Mouse (Mus musculus) myocyte (in vitro differentiated cells): ENCODE measurements at regions not wholly inside any gene's neighbourhood (a gene's known extent, or its start where the extent isn't known, plus 50 kb on each side); places are given as distances from the start of the nearest gene placed in this dataset.

Source experiments
- H3K27me3 ChIP-seq: one replicate; pipeline ENCODE4 v1.6.1; 2011; ENCODE audit not compliant: control insufficient read depth, insufficient read depth, insufficient read length
- H3K36me3 ChIP-seq: one replicate; pipeline ENCODE4 v1.6.1; 2011; ENCODE audit not compliant: control insufficient read depth, insufficient read depth
- H3K4me2 ChIP-seq: one replicate; pipeline ENCODE4 v1.6.1; 2011; ENCODE audit warnings: low read depth, control low read depth
- H3K4me3 ChIP-seq: one replicate; pipeline ENCODE4 v1.5.1; 2011; ENCODE audit warnings: mild to moderate bottlenecking, control low read depth, moderate library complexity
- H3K79me2 ChIP-seq: one replicate; pipeline ENCODE4 v1.6.1; 2011; ENCODE audit not compliant: control insufficient read depth, insufficient read depth
- H3ac ChIP-seq: one replicate; pipeline ENCODE4 v1.6.1; 2011; ENCODE audit not compliant: control insufficient read depth, insufficient read length
- CEBPB ChIP-seq: IDR thresholded peaks from 2 replicates; pipeline ENCODE4 v1.6.1; 2011; ENCODE audit warnings: mild to moderate bottlenecking, moderate library complexity; ENCODE audit not compliant: poor library complexity, insufficient read depth, severe bottlenecking
- E2F4 ChIP-seq: IDR thresholded peaks from one replicate; pipeline ENCODE4 v1.6.1; 2011; ENCODE audit warnings: mild to moderate bottlenecking, control low read depth, moderate library complexity; ENCODE audit not compliant: insufficient read depth
- MAX ChIP-seq: IDR thresholded peaks from one replicate; pipeline ENCODE4 v1.6.1; 2011; ENCODE audit warnings: low read depth, mild to moderate bottlenecking, control low read depth
- MYOD1 ChIP-seq, 3 experiments: IDR thresholded peaks; one replicate each; pipeline ENCODE4 v1.6.1; 2011; ENCODE audit warnings: control low read depth in 2 of 3, low read depth in 2 of 3, mild to moderate bottlenecking in 2 of 3, moderate library complexity in 1 of 3; ENCODE audit not compliant: insufficient read length in 2 of 3, control insufficient read depth in 1 of 3
- MYOG ChIP-seq, 3 experiments: IDR thresholded peaks; one replicate each; pipeline ENCODE4 v1.6.1; 2011; ENCODE audit warnings: control low read depth in 2 of 3, low read depth in 2 of 3, mild to moderate bottlenecking in 2 of 3; ENCODE audit not compliant: insufficient read length in 2 of 3, control insufficient read depth in 1 of 3, insufficient read depth in 1 of 3
- POLR2A ChIP-seq: IDR thresholded peaks from one replicate; pipeline ENCODE4 v1.6.1; 2011; ENCODE audit warnings: low read depth, mild to moderate bottlenecking, control low read depth, moderate library complexity; ENCODE audit not compliant: insufficient read length
- POLR2AphosphoS2 ChIP-seq: IDR thresholded peaks from one replicate; pipeline ENCODE4 v1.6.1; 2011; ENCODE audit warnings: low read depth, control low read depth; ENCODE audit not compliant: insufficient read length
- REST ChIP-seq: IDR thresholded peaks from one replicate; pipeline ENCODE4 v1.6.1; 2011; ENCODE audit warnings: mild to moderate bottlenecking, control low read depth, moderate library complexity; ENCODE audit not compliant: insufficient read depth, insufficient read length
- SRF ChIP-seq: IDR thresholded peaks from one replicate; pipeline ENCODE4 v1.6.1; 2011; ENCODE audit warnings: low read depth; ENCODE audit not compliant: control insufficient read depth, insufficient read length
- TCF12 ChIP-seq: IDR thresholded peaks from one replicate; pipeline ENCODE4 v1.6.1; 2011; ENCODE audit warnings: mild to moderate bottlenecking, control low read depth; ENCODE audit not compliant: poor library complexity, insufficient read depth, severe bottlenecking
- TCF3 ChIP-seq: IDR thresholded peaks from one replicate; pipeline ENCODE4 v1.6.1; 2011; ENCODE audit warnings: low read depth, control low read depth; ENCODE audit not compliant: insufficient read length
- USF1 ChIP-seq: IDR thresholded peaks from one replicate; pipeline ENCODE4 v1.6.1; 2011; ENCODE audit warnings: low read depth, mild to moderate bottlenecking, control low read depth, moderate library complexity

DNA sequence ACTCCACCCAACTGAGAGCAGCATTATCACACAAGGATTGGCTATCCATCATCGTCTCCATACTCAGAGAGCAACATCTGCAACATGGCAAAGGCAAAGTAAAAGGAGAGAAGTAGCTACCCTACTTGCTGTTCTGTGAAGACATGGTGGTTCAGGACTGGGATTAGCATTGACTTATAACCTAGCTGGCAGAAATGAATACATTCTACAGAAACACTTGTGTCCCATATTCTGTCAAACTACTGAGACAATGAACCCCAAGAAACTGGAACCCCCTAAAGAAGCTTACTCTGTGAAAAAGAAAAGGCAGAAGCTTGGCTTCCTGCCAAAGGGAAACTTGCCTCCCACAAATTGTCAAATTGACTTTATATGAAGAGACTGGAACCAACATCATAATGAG lies 446.1 kb upstream of the Castor2 start:
- Histone ChIP-seq H3ac (no peak overlapping the region), H3K79me2 (no peaks in the 10 kb centered on the region), H3K36me3 (no peaks in the 10 kb centered on the region), H3K4me3 (no peak overlapping the region), H3K4me2 (no peak overlapping the region), H3K27me3 (no peaks in the 10 kb centered on the region)
- no peak for TF ChIP-seq MAX
- no peak for TF ChIP-seq SRF
- TF ChIP-seq USF1 = no peak
- no peak for TF ChIP-seq TCF3
- no peak for TF ChIP-seq MYOG (IDR thresholded peaks at IDR 0.05; ENCODE audit: control insufficient read depth in 1 of 3, insufficient read depth in 1 of 3, insufficient read length in 2 of 3, low read depth in 2 of 3)
- TF ChIP-seq REST = no peak
- TF ChIP-seq E2F4 = no peak
- TF ChIP-seq CEBPB = no peak
- TF ChIP-seq POLR2A = no peak
- TF ChIP-seq MYOD1 (IDR thresholded peaks at IDR 0.05; ENCODE audit: control insufficient read depth in 1 of 3, insufficient read length in 2 of 3, low read depth in 2 of 3) = no peak
- TF ChIP-seq POLR2AphosphoS2 = no peak
- no peak for TF ChIP-seq TCF12

DNA sequence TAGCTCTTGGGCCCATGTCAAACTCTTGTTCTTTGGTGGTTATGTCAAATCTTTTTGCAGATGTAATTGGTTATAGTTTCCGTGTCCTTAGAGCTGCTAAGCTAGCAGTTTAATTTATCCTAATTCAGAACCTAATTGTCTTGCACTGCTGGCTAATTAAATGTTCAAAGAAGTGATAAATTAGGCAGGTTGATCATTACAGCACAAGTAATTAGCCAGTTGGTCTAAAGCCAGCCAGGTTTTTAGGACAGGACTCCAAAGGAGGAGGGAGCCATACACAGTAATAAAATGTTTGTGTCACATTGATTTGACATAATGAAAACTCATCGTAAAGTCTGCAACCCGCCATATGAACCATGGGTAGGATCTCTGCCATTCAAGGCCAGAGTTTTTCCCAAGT lies 449.3 kb upstream of the Castor2 start:
- H3ac ChIP-seq = no peak overlapping the region
- no peak overlapping the region for H3K4me2 ChIP-seq
- TF ChIP-seq POLR2AphosphoS2 = no peak
- no peak for TF ChIP-seq USF1
- no peak for TF ChIP-seq CEBPB
- no peak for TF ChIP-seq TCF12
- TF ChIP-seq MYOG (IDR thresholded peaks at IDR 0.05; ENCODE audit: control insufficient read depth in 1 of 3, insufficient read depth in 1 of 3, insufficient read length in 2 of 3, low read depth in 2 of 3) = no peak
- TF ChIP-seq POLR2A = no peak
- no peak for TF ChIP-seq E2F4
- no peak for TF ChIP-seq SRF
- TF ChIP-seq REST = no peak
- TF ChIP-seq MYOD1 (IDR thresholded peaks at IDR 0.05; ENCODE audit: control insufficient read depth in 1 of 3, insufficient read length in 2 of 3, low read depth in 2 of 3) = no peak
- no peak for TF ChIP-seq MAX
- no peak for TF ChIP-seq TCF3
- no peaks in the 10 kb centered on the region for H3K36me3 ChIP-seq
- H3K4me3 ChIP-seq = no peak overlapping the region
- no peaks in the 10 kb centered on the region for H3K79me2 ChIP-seq
- H3K27me3 ChIP-seq = no peaks in the 10 kb centered on the region

DNA sequence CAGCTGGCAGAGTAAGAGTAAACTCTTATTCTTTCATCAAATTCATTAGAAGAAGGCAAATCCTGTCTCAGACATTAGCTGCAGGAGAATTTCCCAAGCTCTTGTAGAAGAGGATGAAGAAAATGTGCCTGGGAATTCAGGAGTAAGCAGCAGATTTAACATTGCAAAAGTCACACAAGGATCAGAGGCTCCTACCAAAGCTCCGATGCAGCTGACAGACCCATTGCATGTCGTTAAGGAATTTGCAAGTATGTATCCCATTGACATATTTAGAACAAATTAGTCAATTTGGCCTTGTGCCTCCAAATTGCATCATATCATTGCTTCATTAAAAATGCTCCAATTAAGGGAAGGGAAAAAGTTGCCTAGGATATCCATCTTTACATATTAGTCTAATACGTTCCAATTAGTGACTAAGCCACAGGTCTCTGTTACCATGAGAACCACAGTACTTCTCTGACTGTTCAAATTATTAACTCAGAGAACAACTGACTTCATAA lies 453.8 kb upstream of the Castor2 start:
- no peaks in the 10 kb centered on the region for H3K36me3 ChIP-seq
- no peak overlapping the region for H3ac ChIP-seq
- TF ChIP-seq E2F4 (no peak), POLR2A (no peak), POLR2AphosphoS2 (no peak), MYOD1 (IDR thresholded peaks at IDR 0.05; ENCODE audit: control insufficient read depth in 1 of 3, insufficient read length in 2 of 3, low read depth in 2 of 3) (no peak)
- H3K79me2 ChIP-seq = no peaks in the 10 kb centered on the region
- H3K4me2 ChIP-seq = no peak overlapping the region
- H3K4me3 ChIP-seq = no peak overlapping the region
- H3K27me3 ChIP-seq = no peaks in the 10 kb centered on the region

DNA sequence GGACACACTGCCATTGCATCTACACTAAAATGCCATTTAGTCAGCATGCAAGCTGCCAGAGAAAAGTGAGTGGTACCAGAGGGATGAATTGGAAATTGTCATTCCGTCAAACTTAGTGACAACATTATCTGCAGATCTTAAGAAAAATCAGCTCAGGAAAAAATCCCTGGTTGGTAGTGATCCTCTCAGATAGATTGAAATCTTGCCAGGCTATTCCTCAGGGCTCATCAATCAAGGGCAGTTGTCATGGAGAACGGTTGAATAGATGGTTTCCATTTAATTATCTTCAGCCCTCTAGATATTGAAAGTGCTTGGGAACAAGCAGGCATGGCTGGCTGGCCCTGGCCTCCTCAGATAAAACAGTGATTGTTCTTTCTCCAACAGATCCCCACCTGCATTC lies 456.2 kb upstream of the Castor2 start:
- Histone ChIP-seq H3ac (no peak overlapping the region), H3K4me2 (no peak overlapping the region), H3K36me3 (no peaks in the 10 kb centered on the region), H3K4me3 (no peak overlapping the region), H3K27me3 (no peaks in the 10 kb centered on the region), H3K79me2 (no peaks in the 10 kb centered on the region)
- TF ChIP-seq CEBPB (no peak), USF1 (no peak), TCF12 (no peak), E2F4 (no peak), MYOG (IDR thresholded peaks at IDR 0.05; ENCODE audit: control insufficient read depth in 1 of 3, insufficient read depth in 1 of 3, insufficient read length in 2 of 3, low read depth in 2 of 3) (no peak), POLR2AphosphoS2 (no peak), REST (no peak), POLR2A (no peak), SRF (no peak)

DNA sequence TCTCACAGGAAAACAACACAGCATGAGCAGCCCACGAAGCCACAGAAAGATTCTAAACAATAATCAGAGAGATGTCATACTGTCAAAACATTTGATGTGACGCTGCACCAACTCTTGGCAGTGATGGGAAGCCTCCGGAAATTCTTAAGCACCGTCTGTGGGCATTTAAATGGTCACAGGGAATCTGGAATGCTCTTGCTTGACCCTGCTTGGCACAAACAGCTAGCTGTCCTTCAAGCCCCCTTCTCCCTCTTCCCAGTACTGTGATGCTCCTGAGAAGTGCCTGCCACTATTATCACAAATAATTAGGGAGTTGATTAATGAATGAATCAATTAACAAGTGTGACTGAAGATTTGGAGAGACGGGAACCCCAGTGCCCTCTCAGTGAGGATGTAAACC lies 465.0 kb upstream of the Castor2 start:
- no peak overlapping the region for H3K4me3 ChIP-seq
- no peak for TF ChIP-seq E2F4
- TF ChIP-seq POLR2AphosphoS2 = no peak
- no peak for TF ChIP-seq SRF
- TF ChIP-seq USF1 = no peak
- TF ChIP-seq MYOG (IDR thresholded peaks at IDR 0.05; ENCODE audit: control insufficient read depth in 1 of 3, insufficient read depth in 1 of 3, insufficient read length in 2 of 3, low read depth in 2 of 3) = no peak
- TF ChIP-seq TCF12 = no peak
- no peak for TF ChIP-seq MYOD1 (IDR thresholded peaks at IDR 0.05; ENCODE audit: control insufficient read depth in 1 of 3, insufficient read length in 2 of 3, low read depth in 2 of 3)
- no peak for TF ChIP-seq MAX
- TF ChIP-seq REST = no peak
- TF ChIP-seq TCF3 = no peak
- no peak for TF ChIP-seq CEBPB
- TF ChIP-seq POLR2A = no peak
- H3K4me2 ChIP-seq = no peak overlapping the region
- H3ac ChIP-seq = no peak overlapping the region
- H3K36me3 ChIP-seq = no peaks in the 10 kb centered on the region
- H3K27me3 ChIP-seq = no peaks in the 10 kb centered on the region
- no peaks in the 10 kb centered on the region for H3K79me2 ChIP-seq
